Mouse (Mus musculus) ES-E14 (cell line): ENCODE measurements around the gene Lyrm9.

Source experiments
- CHD2 ChIP-seq: IDR thresholded peaks from 2 replicates; pipeline ENCODE4 v1.6.1; 2014; ENCODE audit warnings: mild to moderate bottlenecking, low read depth, low read length, inconsistent platforms
- HCFC1 ChIP-seq: IDR thresholded peaks from 2 replicates; pipeline ENCODE4 v1.6.1; 2012; ENCODE audit warnings: low read length, inconsistent platforms, borderline replicate concordance; ENCODE audit not compliant: insufficient read depth
- ZNF384 ChIP-seq: IDR thresholded peaks from 2 replicates; pipeline ENCODE4 v1.6.1; 2012; ENCODE audit warnings: low read depth, low read length, inconsistent platforms

DNA sequence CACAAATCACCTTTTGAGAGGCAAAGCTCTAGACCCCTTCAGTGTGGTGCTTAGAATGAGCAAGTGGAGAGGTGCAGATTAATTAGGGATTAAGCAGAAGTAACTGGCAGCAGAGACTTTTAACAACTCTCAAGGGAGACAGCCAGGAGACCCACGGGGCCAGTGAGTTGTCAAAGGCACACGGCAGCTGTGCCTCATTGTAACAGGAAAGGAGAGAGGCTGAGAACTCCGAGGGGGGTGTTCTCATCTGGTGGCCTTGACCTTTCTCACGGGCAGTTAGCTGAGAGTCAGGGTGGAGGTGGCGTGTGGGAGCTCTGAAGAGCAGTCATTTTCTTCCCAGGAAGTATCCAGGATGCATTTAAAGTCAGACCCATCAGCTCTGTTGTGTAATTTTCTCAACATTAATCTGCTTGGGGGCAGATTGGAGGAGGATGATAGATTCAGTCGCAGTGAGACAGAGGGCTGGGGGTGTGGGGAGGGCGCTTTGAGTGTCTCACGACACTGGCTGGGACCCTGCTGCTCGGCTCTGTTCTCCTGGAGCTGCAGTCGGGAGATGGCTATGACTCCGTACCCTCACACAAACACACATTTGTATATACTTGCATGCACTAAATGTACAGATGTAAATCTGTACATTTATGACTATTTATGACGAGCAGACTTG, 5.9 kb upstream of the Lyrm9 start:
- no peak for TF ChIP-seq ZNF384
- no peak for TF ChIP-seq HCFC1
- TF ChIP-seq CHD2, result no peak
